Mouse (Mus musculus) CH12F3 (cell line): ENCODE measurements around the gene Pnmal2.

Experiments
- in situ Hi-C: fragments of 300-500 bp; cut with MboI; formaldehyde crosslinking; loops from 2 replicates; pipeline ENCODE4 v1.14.3; 2020; ENCODE audit warnings: low sequenced_read_pairs

The Pnmal2 gene

GRCm38 (mm10) chr7:16916342-16917265 lies 27.9 kb upstream of the Pnmal2 start:
- in situ Hi-C loops, result no loop called here

GRCm38 (mm10) chr7:16917447-16917846 lies 27.0 kb upstream of the Pnmal2 start:
- in situ Hi-C loops, result no loop called here

GRCm38 (mm10) chr7:16918014-16918413 lies 26.5 kb upstream of the Pnmal2 start:
- in situ Hi-C loops, result no loop called here

GRCm38 (mm10) chr7:16918670-16919069 lies 25.8 kb upstream of the Pnmal2 start:
- in situ Hi-C loops, result no loop called here

- in situ Hi-C loops, result no loop called here
These were observed 24.9 kb upstream of the Pnmal2 start for GRCm38 (mm10) chr7:16919395-16920149.

GRCm38 (mm10) chr7:16920150-16920579 lies 24.3 kb upstream of the Pnmal2 start:
- in situ Hi-C loops, result no loop called here

- in situ Hi-C loops, result no loop called here
These were observed 23.4 kb upstream of the Pnmal2 start for GRCm38 (mm10) chr7:16920818-16921791.

GRCm38 (mm10) chr7:16921881-16922335 lies 22.6 kb upstream of the Pnmal2 start:
- in situ Hi-C loops, result no loop called here

GRCm38 (mm10) chr7:16922360-16922973 lies 22.0 kb upstream of the Pnmal2 start:
- in situ Hi-C loops, result no loop called here

- in situ Hi-C loops, result no loop called here
These were observed 21.0 kb upstream of the Pnmal2 start for GRCm38 (mm10) chr7:16923283-16924036.

GRCm38 (mm10) chr7:16924037-16924834 lies 20.2 kb upstream of the Pnmal2 start, which contains the start of gene Calm3:
TSS of gene Calm3 (minus strand) at chr7:16924114.
- in situ Hi-C loops, result no loop called here

- in situ Hi-C loops, result loop anchor here (25.0 kb wide), 1 partner anchor 1959 kb away; no protein-coding TSS in a partner anchor
These were observed 16.1 kb upstream of the Pnmal2 start for GRCm38 (mm10) chr7:16928341-16928740.

GRCm38 (mm10) chr7:16930850-16931249 lies 13.6 kb upstream of the Pnmal2 start:
- in situ Hi-C loops, result loop anchor here (10.0 to 25.0 kb wide), 2 partner anchors 124 to 1956 kb away; no protein-coding TSS in a partner anchor

- in situ Hi-C loops, result loop anchor here (10.0 to 25.0 kb wide), 2 partner anchors 123 to 1955 kb away; no protein-coding TSS in a partner anchor
These were observed 12.4 kb upstream of the Pnmal2 start for GRCm38 (mm10) chr7:16931968-16932627.

- in situ Hi-C loops, result loop anchor here (10.0 to 25.0 kb wide), 2 partner anchors 122 to 1954 kb away; no protein-coding TSS in a partner anchor
These were observed 11.5 kb upstream of the Pnmal2 start for GRCm38 (mm10) chr7:16932704-16933577.

- in situ Hi-C loops, result loop anchor here (10.0 to 25.0 kb wide), 2 partner anchors 117 to 1950 kb away; no protein-coding TSS in a partner anchor
These were observed 7.2 kb upstream of the Pnmal2 start for GRCm38 (mm10) chr7:16937312-16937711.
